Comparison of ENCODE assay signal across 22 mouse cellular contexts in genomic region chr1:152915766-152916165, GRCm38 (mm10). TPM values are rescaled to one million over a fixed set of nuclear protein-coding genes. Genes with fewer than 3 reads are reported as not detected.
"Had no signal": no experiment of that assay in that cellular context is flagged by ENCODE, and none has a peak within 500 bp of the region (broad histone marks: within the 10 kb centered on the region; RNA-seq: fewer than 3 reads in every experiment).

No protein-coding gene starts in this region.

- H3K27ac ChIP-seq: liver, embryonic 15.5 days; midbrain, embryonic 10.5 days; midbrain, embryonic 12.5 days; neural tube, embryonic 13.5 days; neural tube, embryonic 15.5 days; stomach, embryonic 15.5 days; stomach, postnatal 0 days had no signal

- H3K4me3 ChIP-seq: liver, embryonic 15.5 days; lung, embryonic 15.5 days; midbrain, embryonic 10.5 days; midbrain, embryonic 12.5 days; myocyte; neural tube, embryonic 13.5 days; neural tube, embryonic 15.5 days; stomach, embryonic 15.5 days had no signal

- H3K4me1 ChIP-seq: liver, embryonic 15.5 days; midbrain, embryonic 10.5 days; midbrain, embryonic 12.5 days; neural tube, embryonic 13.5 days; neural tube, embryonic 15.5 days had no signal

- H3K9ac ChIP-seq: liver, embryonic 15.5 days; liver, postnatal 0 days; lung, embryonic 15.5 days; midbrain, embryonic 12.5 days; neural tube, embryonic 13.5 days; neural tube, embryonic 15.5 days; stomach, embryonic 15.5 days had no signal

- H3K27me3 ChIP-seq: liver, embryonic 15.5 days; lung, embryonic 15.5 days; midbrain, embryonic 12.5 days; neural tube, embryonic 13.5 days; neural tube, embryonic 15.5 days; stomach, embryonic 15.5 days had no signal

- H3K9me3 ChIP-seq: liver, embryonic 15.5 days; lung, embryonic 15.5 days; midbrain, embryonic 10.5 days; midbrain, embryonic 12.5 days; neural tube, embryonic 13.5 days; neural tube, embryonic 15.5 days; stomach, embryonic 15.5 days had no signal

- DNase-seq: liver, postnatal 0 days; lung, adult 2 months; lung, postnatal 14 days; lung, postnatal 4 days; midbrain, embryonic 14.5 days; retina, postnatal 1 day; right cerebral cortex, adult 18-20 months; right cerebral cortex, postnatal 25 days; right cerebral cortex, postnatal 4 days; spleen, adult 18-20 months; thymus, adult 2 months; thymus, postnatal 36 days had no signal

- H3K36me3 ChIP-seq: liver, embryonic 15.5 days; lung, embryonic 15.5 days; midbrain, embryonic 10.5 days; midbrain, embryonic 12.5 days; neural tube, embryonic 13.5 days; neural tube, embryonic 15.5 days; stomach, embryonic 15.5 days had no signal

RNA-seq across cellular contexts. Expression of gene Nmnat2, which starts 39.0 kb away (rescaled TPM):
- total RNA-seq: megakaryocyte, adult 5-6 weeks had no signal
